In genomic region chr13:43539409-43539808, GRCm38 (mm10) we compare ENCODE assay signal across 11 mouse cellular contexts. TPM values are rescaled to one million over a fixed set of nuclear protein-coding genes. Genes with fewer than 3 reads are reported as not detected.
DNase-seq lines count a peak whose midpoint lies in the region; ATAC-seq and TF ChIP-seq lines count a peak whose summit lies in the region.
"Had no signal": no experiment of that assay in that cellular context is flagged by ENCODE, and none has a peak within 500 bp of the region (broad histone marks: within the 10 kb centered on the region; RNA-seq: fewer than 3 reads in every experiment).

No protein-coding gene starts in this region.

- no peak for DNase-seq in forebrain, postnatal 0 days
- DNase-seq in kidney, adult 2 months, result peak; percentile 84
- peak; percentile 49 to 66 for DNase-seq in kidney, postnatal 4 days
- DNase-seq in right cerebral cortex, postnatal 25 days, result no peak
- DNase-seq: lung, adult 2 months; right cerebral cortex, postnatal 14 days had no signal

- H3K4me2 ChIP-seq in forebrain, embryonic 15.5 days (replicated peaks), result no peak overlapping the region
- H3K4me2 ChIP-seq in forebrain, postnatal 0 days (ENCODE audit: low read depth), result no peak overlapping the region
- H3K4me2 ChIP-seq in liver, embryonic 16.5 days (ENCODE audit: low read depth, low read length), result no peak overlapping the region
- H3K4me2 ChIP-seq in liver, embryonic 12.5 days, result no peak overlapping the region
- H3K4me2 ChIP-seq: hindbrain, embryonic 14.5 days had no signal

- H3K36me3 ChIP-seq in forebrain, embryonic 15.5 days, result peaks cover 5% of the 10 kb centered on the region; the same call in 1 of the 2 replicates
- H3K36me3 ChIP-seq in forebrain, postnatal 0 days (ENCODE audit: insufficient read depth), result peaks cover 6% of the 10 kb centered on the region; the same call in 1 of the 2 replicates
- peaks cover 3% of the 10 kb centered on the region; the same call in 1 of the 2 replicates for H3K36me3 ChIP-seq in liver, embryonic 16.5 days (ENCODE audit: control insufficient read depth, insufficient read depth)
- H3K36me3 ChIP-seq in liver, embryonic 12.5 days, result peaks cover 7% of the 10 kb centered on the region
- no peaks in the 10 kb centered on the region; the same call in 1 of the 2 replicates for H3K36me3 ChIP-seq in kidney, adult 2 months (ENCODE audit: control insufficient read depth, insufficient read depth, low read length)

- 0 out of 2 replicates have a peak, but pooled peaks have one; percentile 11 for ATAC-seq in forebrain, embryonic 15.5 days (replicated peaks)
- no peak for ATAC-seq in forebrain, postnatal 0 days
- ATAC-seq in liver, embryonic 16.5 days (ENCODE audit: low read depth), result peak; percentile 67
- ATAC-seq in liver, embryonic 12.5 days, result no peak

- TF ChIP-seq POLR2A in kidney, adult 2 months (IDR thresholded peaks at IDR 0.05; ENCODE audit: low read depth, low read length), result no peak

- WGBS in forebrain, embryonic 15.5 days, result 82% methylated on average over 3 of the region's 3 CpGs
- 82% methylated on average over 3 of the region's 3 CpGs for WGBS in forebrain, postnatal 0 days
- 71% methylated on average over 3 of the region's 3 CpGs for whole genome bisulfite sequencing in liver, embryonic 16.5 days (ENCODE audit: insufficient replicate concordance)
- WGBS in liver, embryonic 12.5 days (ENCODE audit: insufficient replicate concordance), result 80% methylated on average over 3 of the region's 3 CpGs
- WGBS in kidney, adult 2 months, result 84% methylated on average over 3 of the region's 3 CpGs

- no peaks in the 10 kb centered on the region for H3K9me3 ChIP-seq in forebrain, embryonic 15.5 days
- no peaks in the 10 kb centered on the region for H3K9me3 ChIP-seq in forebrain, postnatal 0 days (ENCODE audit: low read length)
- H3K9me3 ChIP-seq in liver, embryonic 16.5 days (replicated peaks; ENCODE audit: control insufficient read depth, low read length), result no peaks in the 10 kb centered on the region
- no peaks in the 10 kb centered on the region for H3K9me3 ChIP-seq in liver, embryonic 12.5 days (replicated peaks)
- H3K9me3 ChIP-seq: forebrain, embryonic 10.5 days had no signal

- H3K4me3 ChIP-seq in forebrain, embryonic 15.5 days, result no peak overlapping the region
- H3K4me3 ChIP-seq in forebrain, postnatal 0 days (ENCODE audit: low read depth, low read length), result no peak overlapping the region
- H3K4me3 ChIP-seq in liver, embryonic 16.5 days (ENCODE audit: low read depth, low read length), result no peak overlapping the region
- H3K4me3 ChIP-seq in liver, embryonic 12.5 days, result no peak overlapping the region
- no peak overlapping the region for H3K4me3 ChIP-seq in kidney, adult 2 months (ENCODE audit: insufficient read depth, low read depth, low read length)
- H3K4me3 ChIP-seq: forebrain, embryonic 10.5 days had no signal

- no peak overlapping the region for H3K9ac ChIP-seq in forebrain, embryonic 15.5 days (replicated peaks)
- no peak overlapping the region for H3K9ac ChIP-seq in forebrain, postnatal 0 days
- H3K9ac ChIP-seq in liver, embryonic 16.5 days (ENCODE audit: low read depth, low read length), result no peak overlapping the region
- no peak overlapping the region for H3K9ac ChIP-seq in liver, embryonic 12.5 days
- H3K9ac ChIP-seq: hindbrain, embryonic 14.5 days had no signal

- peak overlapping the region; percentile 51 for H3K27ac ChIP-seq in forebrain, embryonic 15.5 days (replicated peaks)
- H3K27ac ChIP-seq in forebrain, postnatal 0 days (ENCODE audit: low read depth, low read length), result no peak overlapping the region
- no peak overlapping the region for H3K27ac ChIP-seq in liver, embryonic 16.5 days (ENCODE audit: low read length)
- no peak overlapping the region for H3K27ac ChIP-seq in liver, embryonic 12.5 days
- H3K27ac ChIP-seq in kidney, adult 2 months (ENCODE audit: insufficient read depth, low read depth, low read length), result peak overlapping the region; percentile 42; the same call in 1 of the 2 replicates
- H3K27ac ChIP-seq: forebrain, embryonic 10.5 days; hindbrain, embryonic 14.5 days had no signal

- no peaks in the 10 kb centered on the region for H3K27me3 ChIP-seq in forebrain, embryonic 15.5 days
- no peaks in the 10 kb centered on the region for H3K27me3 ChIP-seq in forebrain, postnatal 0 days (ENCODE audit: insufficient read depth, low read length)
- H3K27me3 ChIP-seq in liver, embryonic 16.5 days (ENCODE audit: control insufficient read depth, insufficient read depth, low read depth, low read length), result no peaks in the 10 kb centered on the region
- H3K27me3 ChIP-seq in liver, embryonic 12.5 days (replicated peaks), result no peaks in the 10 kb centered on the region
- H3K27me3 ChIP-seq in kidney, adult 2 months (replicated peaks; ENCODE audit: control insufficient read depth, insufficient read depth, low read length), result no peaks in the 10 kb centered on the region

- TF ChIP-seq CTCF in forebrain, postnatal 0 days (IDR thresholded peaks at IDR 0.05; ENCODE audit: low read depth), result no peak
- TF ChIP-seq CTCF in kidney, adult 2 months (conservative IDR thresholded peaks at IDR 0.05; ENCODE audit: insufficient read depth, insufficient read length, low read depth, low read length), result no peak

- H3K4me1 ChIP-seq in forebrain, embryonic 15.5 days, result peaks cover 28% of the 10 kb centered on the region
- H3K4me1 ChIP-seq in forebrain, postnatal 0 days (ENCODE audit: insufficient read depth), result 0 out of 2 replicates have a peak, but pooled peaks cover 5% of the 10 kb centered on the region
- H3K4me1 ChIP-seq in liver, embryonic 16.5 days (ENCODE audit: control insufficient read depth, low read depth, low read length), result no peaks in the 10 kb centered on the region
- peaks cover 4% of the 10 kb centered on the region; the same call in 1 of the 2 replicates for H3K4me1 ChIP-seq in liver, embryonic 12.5 days
- H3K4me1 ChIP-seq in kidney, adult 2 months (ENCODE audit: control insufficient read depth, insufficient read depth, low read length), result peaks cover 12% of the 10 kb centered on the region

RNA-seq across cellular contexts. Expression of gene Mcur1, which starts 20.6 kb away (rescaled TPM):
- 7.5 and 8.6 TPM in 2 replicates for polyA plus RNA-seq in forebrain, embryonic 15.5 days (2015; fragmentation: Nextera tagmentation; extraction: Ambion mirVana)
- total RNA-seq in forebrain, postnatal 0 days (2014; rRNA removed), result 7.2 and 9.8 TPM in 2 replicates
- 6.5 and 8.6 TPM in 2 replicates for polyA plus RNA-seq in forebrain, postnatal 0 days (2015; fragmentation: Nextera tagmentation; extraction: Ambion mirVana)
- 4.9 and 5.4 TPM in 2 replicates for polyA plus RNA-seq in liver, embryonic 16.5 days (2015; fragmentation: Nextera tagmentation; extraction: Ambion mirVana)
- 8.3 and 9.0 TPM in 2 replicates for polyA plus RNA-seq in liver, embryonic 12.5 days (2016; fragmentation: Nextera tagmentation; extraction: Ambion mirVana)
- polyA plus RNA-seq in kidney, adult 2 months (2012; rRNA removed), result 87.2 and 91.7 TPM in 2 replicates

RNA-seq across cellular contexts. Expression of gene Ranbp9, which starts 58.3 kb away (rescaled TPM):
- 13.1 and 13.2 TPM in 2 replicates for polyA plus RNA-seq in forebrain, embryonic 15.5 days (2015; fragmentation: Nextera tagmentation; extraction: Ambion mirVana)
- 44.8 and 44.9 TPM in 2 replicates for total RNA-seq in forebrain, postnatal 0 days (2014; rRNA removed)
- polyA plus RNA-seq in forebrain, postnatal 0 days (2015; fragmentation: Nextera tagmentation; extraction: Ambion mirVana), result 8.1 and 9.3 TPM in 2 replicates
- polyA plus RNA-seq in liver, embryonic 16.5 days (2015; fragmentation: Nextera tagmentation; extraction: Ambion mirVana), result 2.2 and 2.3 TPM in 2 replicates
- 3.3 and 4.5 TPM in 2 replicates for polyA plus RNA-seq in liver, embryonic 12.5 days (2016; fragmentation: Nextera tagmentation; extraction: Ambion mirVana)
- polyA plus RNA-seq in kidney, adult 2 months (2012; rRNA removed), result 11.4 and 15.4 TPM in 2 replicates

Comparison
In these comparisons a context has a peak if more than half of its experiments do, and no peak if none do; other contexts are left out.
1. ATAC-seq: peak in forebrain, embryonic 15.5 days (single experiment) and liver, embryonic 16.5 days (single experiment); none in forebrain, postnatal 0 days (single experiment) and liver, embryonic 12.5 days (single experiment).
2. H3K27ac ChIP-seq: peak in forebrain, embryonic 15.5 days (single experiment) and kidney, adult 2 months (single experiment); none in forebrain, postnatal 0 days (single experiment), liver, embryonic 16.5 days (single experiment) and liver, embryonic 12.5 days (single experiment).
3. DNase-seq: peak in kidney, adult 2 months (single experiment) and kidney, postnatal 4 days (2 of 2); none in forebrain, postnatal 0 days (single experiment) and right cerebral cortex, postnatal 25 days (single experiment).